Mouse (Mus musculus) stomach, postnatal 0 days (tissue): ENCODE data around the gene Gm10718.
"Not testable (repeated sequence)": the region's sequence is repeated elsewhere in the genome, so short reads cannot be mapped to it uniquely, and the experiment has no call there.

Experiments used
- CTCF ChIP-seq: IDR thresholded peaks from 2 replicates; pipeline ENCODE4 v1.5.1; 2016; ENCODE audit warnings: antibody characterized with exemption, low read depth, mild to moderate bottlenecking, moderate library complexity
- EP300 ChIP-seq: optimal IDR thresholded peaks from 2 replicates; pipeline ENCODE3; 2016; ENCODE audit warnings: antibody characterized with exemption

DNA sequence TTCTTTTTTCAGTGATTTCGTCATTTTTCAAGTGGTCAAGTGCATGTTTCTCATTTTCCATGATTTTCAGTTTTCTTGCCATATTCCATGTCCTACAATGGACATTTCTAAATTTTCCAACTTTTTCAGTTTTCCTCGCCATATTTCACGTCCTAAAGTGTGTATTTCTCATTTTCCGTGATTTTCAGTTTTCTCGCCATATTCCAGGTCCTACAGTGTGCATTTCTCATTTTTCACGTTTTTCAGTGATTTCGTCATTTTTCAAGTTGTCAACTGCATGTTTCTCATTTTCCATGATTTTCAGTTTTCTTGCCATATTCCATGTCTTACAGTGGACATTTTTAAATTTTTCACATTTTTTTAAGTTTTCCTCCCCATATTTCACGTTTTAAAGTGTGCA, 16.7 kb upstream of the Gm10718 start:
- TF ChIP-seq CTCF, EP300: not testable (repeated sequence)
